Mouse (Mus musculus): ENCODE measurements around the gene Cdc42se1.

GRCm38 (mm10) chr3:95269789-95270188 is 41.3 kb downstream of the Cdc42se1 start:
- TF ChIP-seq POLR2A (IDR thresholded peaks at IDR 0.05; ENCODE audit: low read depth, low read length) (no peak), CTCF (conservative IDR thresholded peaks at IDR 0.05 in 1 of 2, IDR thresholded peaks at IDR 0.05 in 1 of 2; ENCODE audit: low read depth in 2 of 2, low read length in 2 of 2) (no peak), ZNF384 (IDR thresholded peaks at IDR 0.05; ENCODE audit: low read depth, low read length) (no peak), ZKSCAN1 (IDR thresholded peaks at IDR 0.05; ENCODE audit: borderline replicate concordance, low read depth, low read length) (no peak)
